Mouse (Mus musculus) bone marrow, adult 2 months (tissue): Measurements from ENCODE around the gene Rhot2. TPM values are rescaled to one million over a fixed set of nuclear protein-coding genes. Genes with fewer than 3 reads are reported as not detected.

ENCODE experiments used
- H3K27ac ChIP-seq: fragments of 200-500 bp; 2 replicates; pipeline ENCODE4 v1.5.1; 2012; ENCODE audit warnings: low read depth, mild to moderate bottlenecking, control low read depth, inconsistent platforms, low read length; ENCODE audit not compliant: control insufficient read depth, poor library complexity, insufficient read depth
- H3K4me1 ChIP-seq: fragments of 200-500 bp; 2 replicates; pipeline ENCODE4 v1.6.1; 2011; ENCODE audit warnings: low read length; ENCODE audit not compliant: control insufficient read depth, insufficient read depth
- H3K4me3 ChIP-seq: fragments of 200-500 bp; replicated peaks from 2 replicates; pipeline ENCODE3; 2011; ENCODE audit warnings: mild to moderate bottlenecking, low read depth, low read length, control low read depth; ENCODE audit not compliant: control insufficient read depth
- CTCF ChIP-seq: fragments of 200-500 bp; IDR thresholded peaks from 2 replicates; pipeline ENCODE4 v1.5.1; 2011; ENCODE audit warnings: low read length, control low read depth; ENCODE audit not compliant: control insufficient read depth, insufficient read depth
- POLR2A ChIP-seq: fragments of 200-500 bp; IDR thresholded peaks from 2 replicates; pipeline ENCODE4 v1.6.1; 2011; ENCODE audit warnings: low read depth, mild to moderate bottlenecking, control low read depth, low read length, borderline replicate concordance; ENCODE audit not compliant: control insufficient read depth
- WGBS: fragments of 180-500 bp; shearing (Covaris S2); methylation state at CpG from one replicate; pipeline ENCODE4 v1.1.7; 2018; 5-methylcytosine and 5-hydroxymethylcytosine counted together
- polyA plus RNA-seq: library from polyadenylated mRNA; stranded (reverse); fragments of >200 nt; gene quantifications from 2 replicates; pipeline ENCODE4 v1.2.4, GENCODE M21; 2011; ENCODE audit warnings: low replicate concordance; ENCODE audit not compliant: missing spikeins, insufficient read depth, insufficient read length

Gene Rhot2
- polyA plus RNA-seq, 1 experiment = 50.5 TPM

- Histone ChIP-seq H3K4me3 (no peak overlapping the region), H3K27ac (no peak overlapping the region), H3K4me1 (peaks cover 3% of the 10 kb centered on the region; the same call in 1 of the 2 replicates)
- TF ChIP-seq POLR2A (no peak), CTCF (no peak)
- WGBS = 88% methylated on average over 7 of the region's 7 CpGs
These were observed 9.3 kb downstream of the Rhot2 start for GRCm38 (mm10) chr17:25835301-25835700.

GRCm38 (mm10) chr17:25834595-25835222 is 9.9 kb downstream of the Rhot2 start:
- H3K27ac ChIP-seq = no peak overlapping the region
- TF ChIP-seq POLR2A (no peak), CTCF (no peak; the same call in 1 of the 2 replicates)
- no peak overlapping the region for H3K4me3 ChIP-seq
- 88% methylated on average over 12 of the region's 12 CpGs for WGBS
- H3K4me1 ChIP-seq = peaks cover 3% of the 10 kb centered on the region; the same call in 1 of the 2 replicates

- Histone ChIP-seq H3K27ac (no peak overlapping the region), H3K4me1 (peaks cover 4% of the 10 kb centered on the region; the same call in 1 of the 2 replicates), H3K4me3 (peak overlapping the region; percentile 87)
- WGBS = 44% methylated on average over 6 of the region's 6 CpGs
- TF ChIP-seq CTCF (no peak), POLR2A (no peak)
These were observed 10.6 kb downstream of the Rhot2 start for GRCm38 (mm10) chr17:25833961-25834594.

- peaks cover 7% of the 10 kb centered on the region; the same call in 1 of the 2 replicates for H3K4me1 ChIP-seq
- WGBS = under 1% methylated on average over 24 of the region's 24 CpGs
These were observed 11.4 kb downstream of the Rhot2 start, which contains the start of gene Stub1 for GRCm38 (mm10) chr17:25833291-25833663. Gene Stub1 (minus strand): TSS chr17:25833404.

GRCm38 (mm10) chr17:25832436-25833290 is 12.0 kb downstream of the Rhot2 start:
- H3K4me1 ChIP-seq = peaks cover 7% of the 10 kb centered on the region; the same call in 1 of the 2 replicates
- H3K27ac ChIP-seq = peak overlapping the region; percentile 89
- TF ChIP-seq POLR2A (peak; percentile 82; the same call in 1 of the 2 replicates), CTCF (no peak)
- WGBS = under 1% methylated on average over 77 of the region's 77 CpGs
- peak overlapping the region; percentile 87 for H3K4me3 ChIP-seq

More at GRCm38 (mm10) chr17:25833291-25833663, 11.4 kb downstream of the Rhot2 start, which contains the start of gene Stub1:
- H3K4me3 ChIP-seq = peak within 1 kb of the TSS; percentile 87
- no peak for TF ChIP-seq POLR2A
- peak within 1 kb of the TSS; percentile 89 for H3K27ac ChIP-seq

GRCm38 (mm10) chr17:25831451-25832281 is 13.0 kb downstream of the Rhot2 start:
- 51% methylated on average over 21 of the region's 21 CpGs for WGBS
- Histone ChIP-seq H3K4me3 (peak overlapping the region; percentile 69), H3K27ac (no peak overlapping the region; the same call in 1 of the 2 replicates), H3K4me1 (peaks cover 7% of the 10 kb centered on the region; the same call in 1 of the 2 replicates)
- TF ChIP-seq POLR2A (no peak), CTCF (no peak)

- Histone ChIP-seq H3K27ac (no peak overlapping the region), H3K4me1 (peaks cover 7% of the 10 kb centered on the region; the same call in 1 of the 2 replicates), H3K4me3 (no peak overlapping the region)
- TF ChIP-seq POLR2A = no peak
- TF ChIP-seq CTCF = no peak
- WGBS = 88% methylated on average over 14 of the region's 14 CpGs
These were observed 13.7 kb downstream of the Rhot2 start for GRCm38 (mm10) chr17:25830806-25831431.

GRCm38 (mm10) chr17:25830200-25830753 is 14.4 kb downstream of the Rhot2 start:
- H3K4me3 ChIP-seq = no peak overlapping the region
- no peak overlapping the region for H3K27ac ChIP-seq
- WGBS = 81% methylated on average over 4 of the region's 4 CpGs
- H3K4me1 ChIP-seq = peaks cover 7% of the 10 kb centered on the region; the same call in 1 of the 2 replicates
- no peak for TF ChIP-seq POLR2A
- no peak for TF ChIP-seq CTCF
